Mouse (Mus musculus) lung, embryonic 15.5 days (tissue): ENCODE data around the gene Fam3a. TPM values are rescaled to one million over a fixed set of nuclear protein-coding genes. Genes with fewer than 3 reads are reported as not detected.
"Not testable (repeated sequence)": the region's sequence is repeated elsewhere in the genome, so short reads cannot be mapped to it uniquely, and the experiment has no call there.

Source experiments
- ATAC-seq: fragments of 200-750 bp; cut with Nextera tagmentation; 2 replicates; pipeline ENCODE4 v1.8.0; 2017; ENCODE audit warnings: moderate number of reproducible peaks, borderline replicate concordance; ENCODE audit not compliant: low FRiP score, low TSS enrichment; ENCODE audit errors: extremely low read depth
- H3K27ac ChIP-seq: fragments of 300-500 bp; sonication (generic); 2 replicates; pipeline ENCODE4 v1.5.1; 2015; ENCODE audit warnings: moderate library complexity, mild to moderate bottlenecking, inconsistent platforms
- H3K27me3 ChIP-seq: fragments of 300-500 bp; sonication (generic); 2 replicates; pipeline ENCODE4 v1.6.1; 2015; ENCODE audit warnings: inconsistent platforms
- H3K36me3 ChIP-seq: fragments of 300-500 bp; sonication (generic); 2 replicates; pipeline ENCODE4 v1.6.1; 2015; ENCODE audit warnings: inconsistent platforms
- H3K4me1 ChIP-seq: fragments of 300-500 bp; sonication (generic); 2 replicates; pipeline ENCODE4 v1.6.1; 2015; ENCODE audit warnings: inconsistent platforms
- H3K4me2 ChIP-seq: fragments of 300-500 bp; sonication (generic); 2 replicates; pipeline ENCODE4 v1.6.1; 2015; ENCODE audit warnings: inconsistent platforms, mild to moderate bottlenecking, moderate library complexity
- H3K4me3 ChIP-seq: fragments of 300-500 bp; sonication (generic); 2 replicates; pipeline ENCODE4 v1.5.1; 2015; ENCODE audit warnings: mild to moderate bottlenecking, inconsistent platforms
- H3K9ac ChIP-seq: fragments of 300-500 bp; sonication (generic); 2 replicates; pipeline ENCODE4 v1.6.1; 2015; ENCODE audit warnings: inconsistent platforms
- H3K9me3 ChIP-seq: fragments of 300-500 bp; sonication (generic); 2 replicates; pipeline ENCODE4 v1.6.1; 2016; ENCODE audit warnings: inconsistent platforms
- WGBS: fragments of 180-500 bp; shearing (Covaris S2); methylation state at CpG from one replicate; pipeline ENCODE4 v1.1.7; 2015; 5-methylcytosine and 5-hydroxymethylcytosine counted together
- polyA plus RNA-seq: library from polyadenylated mRNA; unstranded; fragments of >200 nt; fragmentation: Nextera tagmentation; extraction: Ambion mirVana; gene quantifications from 2 replicates; pipeline ENCODE4 v1.2.1, GENCODE M21; 2015

Gene Fam3a
- polyA plus RNA-seq, 1 experiment from 2014 or later: 46.7 TPM

GRCm38 (mm10) chrX:74388153-74388552 lies 4.9 kb downstream of the Fam3a start:
- no peak overlapping the region for H3K4me3 ChIP-seq
- ATAC-seq: no peak
- H3K9ac ChIP-seq: no peak overlapping the region
- H3K4me2 ChIP-seq: no peak overlapping the region
- H3K36me3 ChIP-seq: 0 out of 2 replicates have a peak, but pooled peaks cover 3% of the 10 kb centered on the region
- no peaks in the 10 kb centered on the region for H3K27me3 ChIP-seq
- 0 out of 2 replicates have a peak, but pooled peaks cover 5% of the 10 kb centered on the region for H3K4me1 ChIP-seq
- no peaks in the 10 kb centered on the region for H3K9me3 ChIP-seq
- H3K27ac ChIP-seq: no peak overlapping the region

- H3K4me2 ChIP-seq: no peak overlapping the region
- H3K9me3 ChIP-seq: no peaks in the 10 kb centered on the region
- no peak overlapping the region for H3K4me3 ChIP-seq
- no peaks in the 10 kb centered on the region for H3K27me3 ChIP-seq
- no peak for ATAC-seq
- H3K9ac ChIP-seq: no peak overlapping the region
- no peaks in the 10 kb centered on the region for H3K4me1 ChIP-seq
- no peak overlapping the region for H3K27ac ChIP-seq
- WGBS: 67% methylated on average over 2 of the region's 2 CpGs
- 0 out of 2 replicates have a peak, but pooled peaks cover 3% of the 10 kb centered on the region for H3K36me3 ChIP-seq
These were observed 8.6 kb downstream of the Fam3a start for GRCm38 (mm10) chrX:74384451-74384850.

- no peaks in the 10 kb centered on the region for H3K36me3 ChIP-seq
- H3K9ac ChIP-seq: peak within 1 kb of the TSS; percentile 57
- peak within 1 kb of the TSS; percentile 63 for H3K4me2 ChIP-seq
- H3K27ac ChIP-seq: no peak within 1 kb of the TSS
- no peaks in the 10 kb centered on the region for H3K9me3 ChIP-seq
- H3K4me3 ChIP-seq: peak within 1 kb of the TSS; percentile 53
- peak; percentile 83 for ATAC-seq
- no peaks in the 10 kb centered on the region for H3K27me3 ChIP-seq
- peaks cover 3% of the 10 kb centered on the region; the same call in 1 of the 2 replicates for H3K4me1 ChIP-seq
- 10% methylated on average over 32 of the region's 32 CpGs for whole genome bisulfite sequencing
These were observed 20.1 kb downstream of the Fam3a start, which contains the start of the genes Ubl4a and Slc10a3 for GRCm38 (mm10) chrX:74372888-74373549. Gene Ubl4a, minus strand, starts transcription at chrX:74373218. Gene Slc10a3, minus strand, starts transcription at chrX:74373349.

GRCm38 (mm10) chrX:74368209-74368909 lies 24.7 kb downstream of the Fam3a start:
- peaks cover 9% of the 10 kb centered on the region; the same call in 1 of the 2 replicates for H3K4me1 ChIP-seq
- H3K36me3 ChIP-seq: peaks cover 2% of the 10 kb centered on the region; the same call in 1 of the 2 replicates
- 29% methylated on average over 41 of the region's 49 CpGs for whole genome bisulfite sequencing
- peak overlapping the region; percentile 75 for H3K9ac ChIP-seq
- ATAC-seq: peak; percentile 86
- peak overlapping the region; percentile 71 for H3K27ac ChIP-seq
- H3K9me3 ChIP-seq: no peaks in the 10 kb centered on the region
- peak overlapping the region; percentile 59 for H3K4me3 ChIP-seq
- peak overlapping the region; percentile 66 for H3K4me2 ChIP-seq
- no peaks in the 10 kb centered on the region for H3K27me3 ChIP-seq

GRCm38 (mm10) chrX:74367512-74367911 lies 25.6 kb downstream of the Fam3a start:
- no peaks in the 10 kb centered on the region for H3K27me3 ChIP-seq
- H3K9ac ChIP-seq: peak overlapping the region; percentile 75
- ATAC-seq: no peak
- whole genome bisulfite sequencing: 50% methylated on average over 10 of the region's 10 CpGs
- peak overlapping the region; percentile 59 for H3K4me3 ChIP-seq
- H3K9me3 ChIP-seq: no peaks in the 10 kb centered on the region
- H3K27ac ChIP-seq: no peak overlapping the region
- H3K4me2 ChIP-seq: peak overlapping the region; percentile 66
- peaks cover 9% of the 10 kb centered on the region; the same call in 1 of the 2 replicates for H3K4me1 ChIP-seq
- H3K36me3 ChIP-seq: peaks cover 2% of the 10 kb centered on the region; the same call in 1 of the 2 replicates

- Histone ChIP-seq H3K9me3 (no peaks in the 10 kb centered on the region), H3K4me3 (no peak overlapping the region), H3K4me1 (no peaks in the 10 kb centered on the region), H3K4me2 (no peak overlapping the region), H3K9ac (no peak overlapping the region), H3K27me3 (no peaks in the 10 kb centered on the region), H3K36me3 (no peaks in the 10 kb centered on the region), H3K27ac (no peak overlapping the region)
- 38% methylated on average over 11 of the region's 11 CpGs for WGBS
- no peak for ATAC-seq
These were observed 33.9 kb downstream of the Fam3a start for GRCm38 (mm10) chrX:74359171-74359570.

- not testable (repeated sequence) for H3K9me3 ChIP-seq, H3K4me3 ChIP-seq, H3K36me3 ChIP-seq, H3K4me2 ChIP-seq, H3K9ac ChIP-seq, ATAC-seq, H3K4me1 ChIP-seq, H3K27me3 ChIP-seq, H3K27ac ChIP-seq
- WGBS: 85% methylated on average over 3 of the region's 3 CpGs
These were observed 36.0 kb downstream of the Fam3a start for GRCm38 (mm10) chrX:74357069-74357468.

GRCm38 (mm10) chrX:74353467-74353770 lies 39.7 kb downstream of the Fam3a start, which contains the start of gene Lage3:
Gene Lage3, minus strand, starts transcription at chrX:74353618.
- Histone ChIP-seq H3K4me3 (peak within 1 kb of the TSS; percentile 49), H3K4me2 (peak within 1 kb of the TSS; percentile 60), H3K9me3 (no peaks in the 10 kb centered on the region), H3K27ac (peak within 1 kb of the TSS; percentile 59), H3K27me3 (no peaks in the 10 kb centered on the region), H3K4me1 (no peaks in the 10 kb centered on the region), H3K36me3 (no peaks in the 10 kb centered on the region), H3K9ac (peak within 1 kb of the TSS; percentile 51)
- WGBS: 15% methylated on average over 15 of the region's 22 CpGs
- peak; percentile 83 for ATAC-seq

GRCm38 (mm10) chrX:74352645-74353466 lies 40.2 kb downstream of the Fam3a start:
- ATAC-seq: peak; percentile 42
- Histone ChIP-seq H3K4me1 (no peaks in the 10 kb centered on the region), H3K4me2 (peak overlapping the region; percentile 60), H3K27me3 (no peaks in the 10 kb centered on the region), H3K27ac (peak overlapping the region; percentile 59), H3K9ac (peak overlapping the region; percentile 51), H3K9me3 (no peaks in the 10 kb centered on the region), H3K36me3 (no peaks in the 10 kb centered on the region), H3K4me3 (peak overlapping the region; percentile 49)
- WGBS: 25% methylated on average over 13 of the region's 13 CpGs
